Mouse (Mus musculus) spleen, postnatal 14 days (tissue): Measurements from ENCODE around the gene Sar1a.

Experiments
- DNase-seq, 2 experiments: peaks; one replicate each; pipeline ENCODE4 v3.0.0; 2021 to 2022; ENCODE audit warnings: low spot score in 2 of 2

Gene Sar1a

GRCm38 (mm10) chr10:61730171-61730570, 50.1 kb downstream of the Sar1a start:
- DNase-seq, result no peak

GRCm38 (mm10) chr10:61734377-61734776, 54.3 kb downstream of the Sar1a start:
- DNase-seq, result no peak

- DNase-seq, result no peak
Observed at GRCm38 (mm10) chr10:61736671-61737078, 56.6 kb downstream of the Sar1a start.

GRCm38 (mm10) chr10:61737537-61737936, 57.4 kb downstream of the Sar1a start:
- DNase-seq, result no peak

- DNase-seq, result no peak
Observed at GRCm38 (mm10) chr10:61738126-61738525, 58.0 kb downstream of the Sar1a start.

GRCm38 (mm10) chr10:61741306-61741705, 61.2 kb downstream of the Sar1a start:
- DNase-seq, result no peak

GRCm38 (mm10) chr10:61741873-61742272, 61.8 kb downstream of the Sar1a start:
- no peak for DNase-seq

GRCm38 (mm10) chr10:61742336-61742735, 62.2 kb downstream of the Sar1a start:
- DNase-seq, result no peak
